Mouse (Mus musculus): ENCODE results near the gene Dennd1b. TPM values are rescaled to one million over a fixed set of nuclear protein-coding genes. Genes with fewer than 3 reads are reported as not detected.
A peak's percentile ranks its signal among the peaks of the same experiment; 100 is the strongest.

Gene Dennd1b
- 2.9 and 3.1 TPM in 2 replicates for polyA plus RNA-seq (2015; fragmentation: Nextera tagmentation; extraction: Ambion mirVana)

GRCm38 (mm10) chr1:138963161-138963867 lies at the start of gene Dennd1b:
Gene Dennd1b (plus strand): TSS chr1:138963435.
- H3K4me3 ChIP-seq (replicated peaks) = peak within 1 kb of the TSS; percentile 76
- ATAC-seq (ENCODE audit: insufficient read depth) = peak; percentile 68
- peak within 1 kb of the TSS; percentile 72 for H3K9ac ChIP-seq
- H3K9me3 ChIP-seq (replicated peaks) = no peaks in the 10 kb centered on the region
- peak within 1 kb of the TSS; percentile 83 for H3K27ac ChIP-seq (replicated peaks)
- H3K4me2 ChIP-seq = peak within 1 kb of the TSS; percentile 84
- under 1% methylated on average over 63 of the region's 69 CpGs for WGBS (ENCODE audit: insufficient replicate concordance)
- no peaks in the 10 kb centered on the region for H3K27me3 ChIP-seq
- H3K4me1 ChIP-seq (replicated peaks) = peaks cover 24% of the 10 kb centered on the region
- 0 out of 2 replicates have a peak, but pooled peaks cover 3% of the 10 kb centered on the region for H3K36me3 ChIP-seq (replicated peaks)

GRCm38 (mm10) chr1:138915596-138915995 lies 47.6 kb upstream of the Dennd1b start:
- no peak overlapping the region for H3K4me3 ChIP-seq (replicated peaks)
- H3K4me1 ChIP-seq (replicated peaks) = 0 out of 2 replicates have a peak, but pooled peaks cover 3% of the 10 kb centered on the region
- H3K27me3 ChIP-seq = no peaks in the 10 kb centered on the region
- no peaks in the 10 kb centered on the region for H3K36me3 ChIP-seq (replicated peaks)
- H3K27ac ChIP-seq (replicated peaks) = no peak overlapping the region
- H3K4me2 ChIP-seq = no peak overlapping the region
- no peak overlapping the region for H3K9ac ChIP-seq
- no peaks in the 10 kb centered on the region for H3K9me3 ChIP-seq (replicated peaks)
- 81% methylated on average over 3 of the region's 3 CpGs for WGBS (ENCODE audit: insufficient replicate concordance)
- ATAC-seq (ENCODE audit: insufficient read depth) = no peak

- H3K9me3 ChIP-seq (replicated peaks) = no peaks in the 10 kb centered on the region
- no peak for ATAC-seq (ENCODE audit: insufficient read depth)
- 60% methylated on average over 5 of the region's 5 CpGs for WGBS (ENCODE audit: insufficient replicate concordance)
Observed at GRCm38 (mm10) chr1:138919601-138920000, 43.6 kb upstream of the Dennd1b start.

GRCm38 (mm10) chr1:138920082-138920481 lies 43.2 kb upstream of the Dennd1b start:
- Histone ChIP-seq H3K9ac (no peak overlapping the region), H3K27ac (replicated peaks) (no peak overlapping the region), H3K36me3 (replicated peaks) (no peaks in the 10 kb centered on the region), H3K27me3 (no peaks in the 10 kb centered on the region), H3K4me2 (no peak overlapping the region), H3K9me3 (replicated peaks) (no peaks in the 10 kb centered on the region), H3K4me1 (replicated peaks) (0 out of 2 replicates have a peak, but pooled peaks cover 2% of the 10 kb centered on the region), H3K4me3 (replicated peaks) (no peak overlapping the region)
- peak; percentile 62; the same call in 1 of the 2 replicates for ATAC-seq (ENCODE audit: insufficient read depth)
- 32% methylated on average over 3 of the region's 3 CpGs for WGBS (ENCODE audit: insufficient replicate concordance)

More at GRCm38 (mm10) chr1:138919601-138920000, 43.6 kb upstream of the Dennd1b start:
- Histone ChIP-seq H3K9ac (no peak overlapping the region), H3K4me3 (replicated peaks) (no peak overlapping the region), H3K4me2 (no peak overlapping the region), H3K27ac (replicated peaks) (no peak overlapping the region), H3K36me3 (replicated peaks) (no peaks in the 10 kb centered on the region), H3K27me3 (no peaks in the 10 kb centered on the region), H3K4me1 (replicated peaks) (0 out of 2 replicates have a peak, but pooled peaks cover 2% of the 10 kb centered on the region)

GRCm38 (mm10) chr1:138920799-138921198 lies 42.4 kb upstream of the Dennd1b start:
- no peaks in the 10 kb centered on the region for H3K27me3 ChIP-seq
- no peak for ATAC-seq (ENCODE audit: insufficient read depth)
- 46% methylated on average over 1 of the region's 1 CpGs for WGBS (ENCODE audit: insufficient replicate concordance)
- H3K4me2 ChIP-seq = no peak overlapping the region
- H3K4me1 ChIP-seq (replicated peaks) = 0 out of 2 replicates have a peak, but pooled peaks cover 2% of the 10 kb centered on the region
- no peak overlapping the region for H3K27ac ChIP-seq (replicated peaks)
- no peak overlapping the region for H3K4me3 ChIP-seq (replicated peaks)
- H3K36me3 ChIP-seq (replicated peaks) = no peaks in the 10 kb centered on the region
- H3K9me3 ChIP-seq (replicated peaks) = no peaks in the 10 kb centered on the region
- no peak overlapping the region for H3K9ac ChIP-seq

GRCm38 (mm10) chr1:138922886-138923285 lies 40.3 kb upstream of the Dennd1b start:
- Histone ChIP-seq H3K4me3 (replicated peaks) (no peak overlapping the region), H3K4me2 (no peak overlapping the region), H3K4me1 (replicated peaks) (0 out of 2 replicates have a peak, but pooled peaks cover 2% of the 10 kb centered on the region), H3K36me3 (replicated peaks) (no peaks in the 10 kb centered on the region), H3K9me3 (replicated peaks) (no peaks in the 10 kb centered on the region), H3K27me3 (no peaks in the 10 kb centered on the region), H3K9ac (no peak overlapping the region), H3K27ac (replicated peaks) (no peak overlapping the region)
- no peak for ATAC-seq (ENCODE audit: insufficient read depth)
- 63% methylated on average over 6 of the region's 6 CpGs for WGBS (ENCODE audit: insufficient replicate concordance)

- Histone ChIP-seq H3K4me2 (no peak overlapping the region), H3K36me3 (replicated peaks) (no peaks in the 10 kb centered on the region), H3K4me1 (replicated peaks) (0 out of 2 replicates have a peak, but pooled peaks cover 6% of the 10 kb centered on the region), H3K9me3 (replicated peaks) (no peaks in the 10 kb centered on the region), H3K4me3 (replicated peaks) (no peak overlapping the region), H3K27ac (replicated peaks) (no peak overlapping the region), H3K9ac (no peak overlapping the region), H3K27me3 (no peaks in the 10 kb centered on the region)
- 58% methylated on average over 2 of the region's 2 CpGs for WGBS (ENCODE audit: insufficient replicate concordance)
- ATAC-seq (ENCODE audit: insufficient read depth) = peak; percentile 45
Observed at GRCm38 (mm10) chr1:138924282-138924681, 39.0 kb upstream of the Dennd1b start.

GRCm38 (mm10) chr1:138928671-138929483 lies 34.4 kb upstream of the Dennd1b start:
- Histone ChIP-seq H3K4me2 (no peak overlapping the region; the same call in 1 of the 2 replicates), H3K36me3 (replicated peaks) (no peaks in the 10 kb centered on the region), H3K4me1 (replicated peaks) (peaks cover 10% of the 10 kb centered on the region; the same call in 1 of the 2 replicates), H3K27me3 (no peaks in the 10 kb centered on the region), H3K4me3 (replicated peaks) (no peak overlapping the region), H3K27ac (replicated peaks) (peak overlapping the region; percentile 55), H3K9ac (no peak overlapping the region), H3K9me3 (replicated peaks) (no peaks in the 10 kb centered on the region)
- ATAC-seq (ENCODE audit: insufficient read depth) = peak; percentile 76
- 49% methylated on average over 11 of the region's 11 CpGs for WGBS (ENCODE audit: insufficient replicate concordance)

GRCm38 (mm10) chr1:138929985-138930384 lies 33.2 kb upstream of the Dennd1b start:
- Histone ChIP-seq H3K4me3 (replicated peaks) (no peak overlapping the region), H3K27me3 (no peaks in the 10 kb centered on the region), H3K4me2 (no peak overlapping the region), H3K4me1 (replicated peaks) (peaks cover 10% of the 10 kb centered on the region; the same call in 1 of the 2 replicates), H3K36me3 (replicated peaks) (no peaks in the 10 kb centered on the region), H3K9ac (no peak overlapping the region), H3K9me3 (replicated peaks) (no peaks in the 10 kb centered on the region), H3K27ac (replicated peaks) (no peak overlapping the region)
- no peak for ATAC-seq (ENCODE audit: insufficient read depth)
- 45% methylated on average over 3 of the region's 3 CpGs for WGBS (ENCODE audit: insufficient replicate concordance)

GRCm38 (mm10) chr1:138930856-138931255 lies 32.4 kb upstream of the Dennd1b start:
- WGBS (ENCODE audit: insufficient replicate concordance) = 50% methylated on average over 3 of the region's 3 CpGs
- Histone ChIP-seq H3K9me3 (replicated peaks) (no peaks in the 10 kb centered on the region), H3K4me2 (no peak overlapping the region), H3K9ac (no peak overlapping the region), H3K4me1 (replicated peaks) (peaks cover 10% of the 10 kb centered on the region; the same call in 1 of the 2 replicates), H3K36me3 (replicated peaks) (no peaks in the 10 kb centered on the region), H3K4me3 (replicated peaks) (no peak overlapping the region), H3K27me3 (no peaks in the 10 kb centered on the region), H3K27ac (replicated peaks) (no peak overlapping the region)
- no peak for ATAC-seq (ENCODE audit: insufficient read depth)

- no peaks in the 10 kb centered on the region for H3K9me3 ChIP-seq (replicated peaks)
- 66% methylated on average over 6 of the region's 6 CpGs for WGBS (ENCODE audit: insufficient replicate concordance)
Observed at GRCm38 (mm10) chr1:138936169-138936568, 27.1 kb upstream of the Dennd1b start.

More at GRCm38 (mm10) chr1:138936169-138936568, 27.1 kb upstream of the Dennd1b start:
- Histone ChIP-seq H3K27ac (replicated peaks) (no peak overlapping the region), H3K9ac (no peak overlapping the region), H3K4me3 (replicated peaks) (no peak overlapping the region), H3K4me2 (no peak overlapping the region), H3K36me3 (replicated peaks) (no peaks in the 10 kb centered on the region), H3K4me1 (replicated peaks) (no peaks in the 10 kb centered on the region), H3K27me3 (no peaks in the 10 kb centered on the region)
- ATAC-seq (ENCODE audit: insufficient read depth) = no peak

Data from liver, embryonic 15.5 days (tissue).